Mouse (Mus musculus) kidney, adult 18-20 months (tissue): ENCODE results near the gene Ppm1h.

Experiments
- DNase-seq: peaks from one replicate; pipeline ENCODE4 v3.0.0; 2021

Ppm1h gene

DNA sequence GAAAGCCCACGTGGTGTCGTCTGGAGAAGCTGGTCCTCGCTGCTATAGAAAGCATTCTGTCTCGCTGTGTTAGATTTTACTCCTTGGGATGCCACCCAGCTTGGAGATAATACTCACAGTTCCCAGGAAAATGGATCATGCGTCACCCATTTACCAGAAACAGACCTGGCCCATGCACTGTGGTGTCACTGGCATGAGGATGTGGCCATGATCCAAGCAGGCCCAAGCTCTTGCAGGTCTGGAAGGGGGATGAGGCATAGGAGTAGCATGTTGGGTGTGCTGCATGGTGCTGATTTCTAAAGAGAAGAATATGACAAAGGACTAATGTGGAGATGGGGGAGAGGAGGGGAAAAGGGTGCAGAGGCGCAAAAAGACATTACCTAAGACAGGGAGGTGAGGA is 141.2 kb downstream of the Ppm1h start:
- DNase-seq, result no peak

DNA sequence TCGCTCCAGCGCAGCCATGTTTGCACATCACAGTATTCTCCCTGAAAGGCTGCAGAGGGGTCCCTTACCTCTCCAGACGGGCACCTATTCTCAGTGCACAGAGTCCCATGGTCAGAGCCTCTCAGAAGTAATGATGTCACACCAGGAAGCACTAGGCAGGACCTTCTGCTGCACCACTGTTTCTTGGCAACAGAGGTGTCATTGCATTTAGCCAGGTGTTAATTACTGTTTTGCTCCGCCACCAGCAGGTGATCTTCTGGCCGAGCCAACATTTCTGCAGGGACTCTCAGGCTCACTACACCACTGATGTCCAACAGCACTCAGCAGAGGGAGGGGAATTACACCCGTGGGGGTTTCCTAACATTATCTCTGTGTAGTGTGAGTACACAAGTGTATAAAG is 143.0 kb downstream of the Ppm1h start:
- no peak for DNase-seq

DNA sequence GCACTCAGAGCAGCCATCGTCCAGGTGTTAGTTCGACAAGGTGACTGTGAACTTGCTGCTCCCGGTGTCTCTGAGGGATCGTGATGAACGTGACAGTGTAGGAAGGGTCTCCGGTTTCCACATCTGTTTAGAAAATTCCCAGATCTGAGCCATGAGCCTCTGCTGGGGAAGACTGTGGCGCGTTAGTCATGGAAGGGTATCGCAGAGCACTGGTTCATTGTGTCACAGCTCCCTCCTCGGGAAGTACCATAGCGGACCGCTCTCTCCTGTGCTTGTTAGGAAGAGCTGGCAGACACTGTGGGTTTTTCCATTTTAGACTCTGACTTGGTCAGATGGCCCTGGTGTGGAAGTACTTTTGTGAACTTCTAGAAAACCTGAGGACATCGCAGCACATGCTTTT is 145.1 kb downstream of the Ppm1h start:
- DNase-seq, result no peak

DNA sequence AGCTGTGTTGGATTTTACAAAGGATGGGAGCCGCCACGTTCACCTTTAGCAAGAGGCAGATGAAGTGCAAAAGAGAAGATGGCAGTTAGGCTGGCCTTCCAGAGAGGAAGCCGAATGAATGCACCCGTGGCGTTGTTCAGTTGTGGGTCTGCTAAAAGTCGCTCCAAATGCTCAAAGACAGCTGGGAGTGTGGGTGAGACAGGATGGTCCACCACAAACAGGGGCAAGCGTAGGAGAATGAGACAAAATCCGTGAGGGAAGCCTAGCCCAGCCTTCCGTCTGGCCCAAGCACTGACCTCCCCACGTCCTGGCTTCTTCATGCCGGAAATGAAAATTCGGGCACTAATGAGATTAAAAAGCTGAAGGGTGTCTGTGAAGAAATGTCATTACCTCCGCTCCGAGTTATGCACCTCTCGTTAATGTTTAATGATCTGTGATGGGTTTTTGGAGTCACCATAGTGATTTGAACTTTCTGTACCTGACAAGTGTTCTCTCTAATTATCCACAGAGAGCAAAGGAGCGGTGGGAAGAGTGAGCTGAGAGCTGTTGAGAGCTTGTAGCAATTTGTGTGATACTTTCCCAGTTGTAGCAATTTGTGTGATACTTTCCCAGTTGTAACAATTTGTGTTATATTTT is 148.3 kb downstream of the Ppm1h start:
- DNase-seq, result no peak

DNA sequence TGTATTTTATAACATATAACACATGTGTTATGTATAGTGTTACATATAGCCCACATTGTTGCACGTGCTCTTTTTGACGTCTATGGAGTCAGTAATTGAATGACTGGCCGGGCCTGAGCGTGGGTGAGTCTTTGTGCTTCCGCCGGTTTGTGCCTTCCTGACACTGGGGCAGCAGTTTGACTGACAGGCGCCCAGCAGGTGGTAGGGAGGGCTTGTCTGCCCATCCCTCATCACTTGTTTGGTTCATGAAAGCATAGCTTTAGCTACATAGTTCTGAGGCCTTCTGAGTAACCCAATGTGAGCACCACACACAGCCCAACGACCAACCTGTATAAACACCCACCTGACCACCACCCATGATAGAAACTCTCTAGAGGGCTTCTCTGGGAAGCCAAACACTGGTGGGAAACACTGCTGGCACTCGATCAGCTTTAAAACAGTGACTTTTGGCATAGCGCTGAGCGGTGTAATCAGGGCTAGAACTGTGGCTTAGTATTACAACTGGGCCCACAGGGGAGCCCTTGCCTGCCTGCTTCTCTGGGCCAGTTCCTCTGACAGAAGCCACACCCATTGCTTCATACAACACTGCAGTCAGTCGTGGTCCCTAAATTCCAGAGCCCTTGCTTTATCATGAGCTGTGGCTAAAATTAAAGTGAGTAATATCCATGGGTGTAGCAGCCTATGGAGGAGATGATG is 149.3 kb downstream of the Ppm1h start:
- DNase-seq, result no peak

DNA sequence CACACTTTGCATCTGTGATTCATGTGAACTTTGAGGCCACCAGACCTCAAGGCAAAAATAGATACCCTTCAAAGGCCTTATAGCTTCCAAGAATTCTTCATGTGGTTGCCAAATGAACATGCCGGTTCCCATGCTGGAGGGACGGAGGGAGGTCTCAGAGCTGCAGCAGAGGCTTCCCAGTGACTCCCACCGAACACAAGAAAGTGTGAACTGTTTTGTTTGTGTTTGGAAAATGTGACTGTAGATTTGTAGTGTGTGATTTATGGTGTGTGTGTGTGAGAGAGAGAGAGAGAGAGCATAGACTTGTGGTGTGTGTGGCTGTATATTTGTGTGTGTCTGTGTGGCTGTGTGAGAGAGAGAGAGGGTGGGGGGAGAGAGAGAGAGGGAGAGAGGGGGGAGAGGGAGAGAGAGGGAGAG is 151.2 kb downstream of the Ppm1h start:
- no peak for DNase-seq

DNA sequence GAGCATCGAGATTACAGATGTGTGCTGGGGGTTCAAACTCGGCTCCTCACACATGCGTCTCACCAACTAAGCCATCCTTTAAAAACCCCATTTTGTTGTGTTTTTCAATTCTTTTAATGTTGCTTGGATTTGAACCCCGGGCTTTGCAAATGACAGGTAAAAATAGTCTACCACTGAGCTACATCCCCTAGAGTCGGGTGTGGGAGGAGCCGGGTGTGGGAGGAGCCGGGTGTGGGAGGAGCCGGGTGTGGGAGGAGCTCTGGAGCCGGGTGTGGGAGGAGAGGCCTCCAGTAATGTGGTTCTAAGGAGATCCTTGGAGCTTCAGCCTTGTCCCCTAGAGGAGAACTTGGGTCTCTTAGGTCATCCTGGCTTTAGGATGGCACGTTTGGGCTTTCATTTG is 152.1 kb downstream of the Ppm1h start:
- no peak for DNase-seq

DNA sequence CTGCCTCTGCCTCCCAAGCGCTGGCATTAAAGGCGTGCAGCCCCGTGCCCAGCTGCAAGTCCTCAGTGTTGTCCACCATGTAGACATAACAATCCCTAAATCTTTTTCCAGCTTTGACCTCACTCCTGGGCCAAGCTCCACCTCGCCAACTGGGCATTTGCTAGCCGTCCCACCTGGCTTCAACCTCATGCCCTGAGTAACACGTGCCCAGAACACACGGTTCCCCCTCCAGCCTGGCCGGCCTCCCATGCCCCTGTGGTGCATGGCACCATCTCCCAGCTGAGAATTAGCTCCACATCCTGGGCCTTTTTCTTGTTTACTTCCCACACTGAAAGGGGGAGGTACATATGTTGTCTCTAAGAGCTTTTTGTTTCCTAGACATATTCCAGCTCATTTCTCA is 163.5 kb downstream of the Ppm1h start:
- DNase-seq, result no peak

DNA sequence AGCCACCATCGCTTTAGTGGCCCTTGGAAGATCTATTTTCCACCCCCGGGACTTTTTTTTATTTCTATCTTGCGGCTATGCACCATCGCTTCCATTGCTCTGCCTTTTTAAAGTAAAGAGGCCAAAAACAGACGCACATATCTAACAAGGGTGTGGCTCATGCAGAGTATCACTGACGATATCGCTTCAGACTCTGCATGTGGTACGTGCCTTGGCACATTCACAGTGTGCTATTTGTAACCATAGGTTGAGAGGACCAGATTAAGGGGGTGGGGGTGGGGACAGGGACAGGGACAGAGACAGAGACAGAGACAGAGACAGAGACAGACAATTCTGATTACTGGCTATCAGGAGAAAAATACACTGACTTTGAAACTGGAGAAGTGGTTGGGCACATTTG is 164.4 kb downstream of the Ppm1h start:
- DNase-seq, result no peak

DNA sequence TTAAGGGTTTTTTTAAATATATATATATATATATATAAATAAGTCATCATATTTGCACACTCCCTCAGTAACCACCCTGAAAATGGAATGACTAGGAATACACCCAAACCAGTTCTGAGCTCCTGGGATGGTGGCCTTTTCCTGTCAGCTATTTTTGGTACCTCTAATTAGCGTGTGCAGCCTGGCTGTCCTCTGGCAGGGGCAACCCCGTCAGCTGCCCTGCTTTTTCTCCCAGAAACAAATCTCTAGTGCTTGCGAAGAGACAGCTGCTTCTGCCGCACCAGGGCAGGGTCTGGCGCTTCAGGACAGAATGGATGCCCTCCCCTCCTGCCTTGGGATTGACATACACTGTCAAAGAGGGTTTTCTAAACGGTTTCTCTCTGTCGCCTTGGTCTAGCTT is 166.9 kb downstream of the Ppm1h start:
- no peak for DNase-seq

DNA sequence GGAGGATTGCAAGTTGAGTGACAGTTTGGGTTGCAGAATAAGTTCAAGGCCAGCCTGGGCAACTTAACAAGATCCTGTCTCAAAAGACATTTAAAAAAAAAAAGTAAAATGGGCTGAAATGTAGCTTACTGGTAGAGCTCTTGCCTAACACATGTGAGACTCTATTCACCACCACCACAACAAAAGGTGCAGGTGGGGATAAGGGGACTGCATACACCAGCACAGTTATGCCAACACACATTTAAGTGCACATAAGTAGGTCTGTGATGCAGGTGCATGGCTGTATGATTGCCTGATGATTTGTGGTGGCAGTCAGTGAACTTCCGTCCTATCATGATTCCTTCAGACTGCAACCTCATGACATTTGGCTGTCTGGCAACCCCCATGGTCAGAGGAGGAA is 167.9 kb downstream of the Ppm1h start:
- no peak for DNase-seq

DNA sequence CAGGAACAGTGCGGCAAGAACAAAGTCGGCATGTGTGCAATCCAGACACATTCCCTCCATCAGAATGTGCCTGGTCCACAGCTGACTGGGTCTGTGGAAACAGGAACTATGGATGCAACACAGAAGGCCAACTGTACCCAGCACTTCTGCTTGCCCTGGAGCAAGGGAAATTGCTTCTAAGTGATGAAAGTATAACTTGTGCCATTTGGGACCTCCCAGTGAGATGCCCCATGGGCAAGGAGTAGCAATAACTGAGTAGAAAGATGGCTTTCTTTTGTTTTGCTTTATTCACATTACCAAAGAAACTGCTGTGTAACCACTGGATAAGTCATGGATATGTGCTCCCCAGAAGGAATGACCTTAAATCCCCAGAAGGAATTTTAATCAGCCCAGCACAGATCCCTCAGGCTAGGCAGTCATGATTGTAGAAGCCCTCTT is 169.5 kb downstream of the Ppm1h start:
- DNase-seq, result no peak

DNA sequence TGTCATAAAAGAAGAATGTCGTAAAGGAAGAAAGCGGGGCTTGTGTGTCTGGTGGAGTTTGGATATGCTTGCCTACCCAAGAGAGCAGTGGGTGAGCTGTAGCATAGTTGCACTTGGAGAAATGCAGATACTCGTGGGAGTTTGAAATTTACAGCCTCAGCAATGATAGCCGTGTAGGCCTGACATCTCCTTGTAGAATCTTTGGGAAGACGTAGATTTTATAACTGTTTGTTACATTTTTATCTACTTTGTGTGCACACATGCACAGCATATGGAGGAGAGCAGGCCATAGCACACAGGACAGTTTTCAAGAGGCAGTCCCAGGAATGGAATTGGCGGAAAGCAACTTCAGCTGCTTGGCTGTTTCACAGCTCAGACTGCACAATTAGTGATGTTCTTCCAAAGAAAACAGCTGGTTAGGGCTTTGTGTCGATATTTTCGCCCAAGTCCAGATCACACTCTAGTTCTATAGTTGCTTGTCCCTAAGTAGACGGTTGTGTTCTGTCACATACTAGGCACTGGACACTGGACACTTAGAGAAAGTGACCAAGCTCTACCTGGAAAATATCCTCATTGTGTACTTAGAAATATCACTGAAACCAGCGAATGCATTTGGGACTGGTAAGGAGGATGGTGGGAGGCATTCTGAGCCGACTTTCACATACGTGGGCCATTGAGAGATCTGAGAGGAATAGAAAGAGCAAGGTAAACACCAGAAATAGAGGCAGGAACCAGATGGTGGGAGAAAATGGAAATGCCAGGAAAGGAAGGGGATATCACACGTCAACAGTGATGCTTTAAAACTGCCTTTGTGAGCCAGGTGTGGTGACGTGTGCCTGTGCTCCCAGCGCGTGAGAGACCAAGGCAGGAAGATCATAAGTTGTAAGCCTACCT is 173.0 kb downstream of the Ppm1h start:
- DNase-seq, result no peak

DNA sequence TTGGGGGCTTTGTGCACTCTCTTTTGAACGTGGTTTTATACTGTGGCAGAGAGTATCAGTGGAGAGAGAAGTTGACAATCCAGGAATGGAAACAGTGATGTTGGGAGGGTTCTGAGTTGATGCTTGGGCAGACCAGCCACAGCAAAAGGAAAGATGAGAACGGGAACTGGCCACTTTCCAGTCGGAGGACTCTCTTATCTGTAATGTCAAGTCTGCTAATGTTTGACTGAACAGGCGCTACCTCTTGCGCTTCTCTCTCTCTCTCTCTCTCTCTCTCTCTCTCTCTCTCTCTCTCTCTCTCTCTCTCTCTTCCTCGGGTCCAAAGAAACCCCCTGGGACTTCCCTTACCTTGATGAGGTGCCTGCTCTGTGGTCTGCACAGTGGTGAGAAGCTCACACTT is 176.0 kb downstream of the Ppm1h start:
- DNase-seq, result no peak

DNA sequence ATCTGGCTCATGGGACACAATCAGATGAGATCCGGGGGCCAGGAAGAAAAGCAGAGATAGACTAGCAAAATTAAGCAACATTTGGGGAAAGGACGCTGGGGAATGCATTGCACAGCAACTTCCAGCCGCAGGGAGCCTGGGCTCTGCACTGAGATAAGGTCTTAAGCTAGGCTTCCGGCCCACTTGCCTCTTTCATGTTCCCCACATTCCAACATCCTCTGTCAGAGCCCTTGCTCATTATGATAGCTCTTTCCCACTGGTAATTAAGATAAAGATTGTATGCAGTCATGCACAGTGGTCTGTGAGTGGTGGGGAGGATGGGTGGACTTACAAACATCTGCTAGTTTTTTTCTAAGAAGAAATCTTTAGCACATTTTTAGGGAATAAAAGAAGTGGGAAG is 176.6 kb downstream of the Ppm1h start:
- DNase-seq, result no peak

DNA sequence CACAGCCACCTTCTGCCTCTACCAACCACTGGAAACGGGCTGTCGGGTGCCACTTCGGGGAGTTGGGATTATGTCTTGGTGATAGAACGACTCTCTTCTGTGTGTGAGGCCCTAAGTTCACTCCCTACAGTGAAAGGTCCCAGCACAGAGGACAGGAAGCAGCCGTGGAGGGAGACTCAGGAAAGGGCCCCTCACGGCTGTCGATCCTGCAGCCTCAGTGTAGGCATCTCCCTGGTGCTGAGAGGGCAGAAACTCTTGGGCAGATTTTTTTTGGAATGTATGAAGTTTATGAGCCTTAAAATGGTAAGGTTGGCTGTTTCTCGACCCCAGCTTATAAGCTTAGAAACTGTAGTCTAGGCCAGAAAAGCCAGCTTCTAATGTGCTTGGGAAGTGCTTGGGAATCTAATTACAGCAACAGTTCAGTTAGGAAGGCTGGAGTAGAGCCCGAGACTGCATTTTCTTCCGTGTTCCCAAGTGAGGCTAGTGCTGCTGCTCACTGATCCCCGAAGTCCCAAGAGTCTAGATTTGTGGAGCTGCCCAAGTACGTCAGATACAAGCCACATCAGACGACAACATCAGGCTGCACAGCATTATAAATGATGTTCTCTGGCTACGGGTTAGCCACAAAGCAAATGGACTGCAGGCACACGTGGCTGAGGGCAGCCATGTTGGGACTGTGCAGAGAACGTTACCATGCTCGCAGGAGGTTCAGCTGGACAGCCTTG is 177.6 kb downstream of the Ppm1h start:
- DNase-seq, result peak; percentile 29

DNA sequence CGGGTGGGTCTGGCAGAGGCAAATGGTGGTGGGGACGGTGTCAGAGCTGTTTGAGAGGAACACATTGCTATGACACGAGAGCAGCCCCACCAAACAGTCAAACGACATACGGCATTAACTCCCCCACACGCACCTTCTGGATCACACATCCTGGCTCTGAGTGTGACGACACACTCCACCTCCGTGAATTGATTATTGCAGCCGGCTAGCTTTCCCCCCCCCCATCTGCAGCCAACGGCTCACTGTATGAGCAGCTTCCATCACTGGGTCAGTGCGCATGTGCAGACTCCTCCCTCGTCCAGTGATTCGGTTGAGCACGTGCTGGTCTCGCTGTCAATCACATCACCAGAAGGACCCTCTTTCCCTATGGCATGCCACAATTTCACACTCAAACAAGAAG is 178.6 kb downstream of the Ppm1h start:
- no peak for DNase-seq

DNA sequence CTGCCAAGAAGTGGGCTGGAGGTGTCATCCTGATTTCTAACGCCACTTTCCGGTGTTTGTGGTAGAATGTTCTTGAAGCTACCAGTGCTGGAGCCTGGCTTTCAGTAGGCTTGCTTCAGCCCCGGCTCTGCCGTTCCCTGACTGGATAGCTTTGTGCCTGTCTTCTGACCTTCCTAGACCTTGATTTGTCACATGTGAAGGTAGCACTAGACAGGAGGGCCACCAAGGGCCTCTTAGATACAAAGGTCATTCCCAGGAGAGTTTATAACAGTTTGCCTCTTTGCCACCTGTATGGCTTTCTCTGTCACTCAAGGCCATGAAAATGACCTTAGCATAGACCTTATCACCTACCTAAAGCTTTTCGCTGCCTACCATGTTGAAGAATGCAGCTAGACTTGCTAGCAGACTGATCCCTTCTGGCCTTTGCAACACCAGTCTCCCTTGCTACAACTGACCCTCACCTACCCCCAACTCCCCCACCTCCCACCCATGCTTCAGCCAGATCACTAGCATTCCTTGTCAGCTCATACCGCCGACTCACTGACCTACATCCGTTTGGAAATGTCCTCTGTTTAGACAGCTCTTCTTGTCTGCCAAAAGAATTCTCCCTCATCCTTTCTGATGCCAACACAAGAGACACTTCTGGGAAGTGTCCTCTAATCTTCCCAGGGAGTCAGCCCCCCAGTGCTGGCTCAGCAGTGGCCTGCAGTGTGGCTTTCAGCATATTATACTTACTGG is 180.5 kb downstream of the Ppm1h start:
- no peak for DNase-seq

DNA sequence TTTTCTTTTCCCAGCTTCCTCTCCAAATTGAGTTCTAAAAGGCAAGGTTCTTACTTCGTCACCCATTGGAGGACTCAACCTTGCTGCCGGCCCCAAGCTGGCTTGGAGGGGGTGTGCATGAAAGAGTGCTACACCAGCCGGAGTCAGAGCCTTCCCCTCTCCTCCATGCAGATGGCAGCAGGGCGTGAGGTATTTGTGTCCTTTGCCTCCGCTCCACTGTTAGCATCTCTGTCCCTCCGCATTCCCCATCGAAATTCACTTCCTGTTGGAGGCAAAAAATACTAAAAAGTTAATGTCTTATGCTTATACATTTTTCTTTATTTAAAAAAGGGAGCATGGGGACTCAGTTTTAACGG is 181.1 kb downstream of the Ppm1h start:
- DNase-seq, result no peak

DNA sequence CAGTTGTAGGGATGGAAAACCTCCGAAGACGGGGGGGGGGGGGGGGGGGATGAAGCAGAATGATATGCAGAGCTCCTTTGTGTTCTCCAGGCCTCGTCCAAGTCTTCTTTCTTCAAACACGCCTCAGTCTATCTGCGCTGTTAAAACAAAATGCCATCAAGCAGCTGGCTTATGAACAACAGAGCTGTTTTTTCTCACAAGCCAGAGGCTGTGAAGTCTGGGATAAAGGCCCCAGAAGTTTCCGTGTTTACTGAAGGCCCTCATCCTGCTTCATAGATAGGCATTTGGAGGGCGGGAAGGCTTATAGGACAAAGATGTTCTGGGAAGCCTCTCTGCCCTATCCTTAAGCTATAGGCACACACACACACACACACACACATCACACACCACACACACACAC is 181.5 kb downstream of the Ppm1h start:
- no peak for DNase-seq

DNA sequence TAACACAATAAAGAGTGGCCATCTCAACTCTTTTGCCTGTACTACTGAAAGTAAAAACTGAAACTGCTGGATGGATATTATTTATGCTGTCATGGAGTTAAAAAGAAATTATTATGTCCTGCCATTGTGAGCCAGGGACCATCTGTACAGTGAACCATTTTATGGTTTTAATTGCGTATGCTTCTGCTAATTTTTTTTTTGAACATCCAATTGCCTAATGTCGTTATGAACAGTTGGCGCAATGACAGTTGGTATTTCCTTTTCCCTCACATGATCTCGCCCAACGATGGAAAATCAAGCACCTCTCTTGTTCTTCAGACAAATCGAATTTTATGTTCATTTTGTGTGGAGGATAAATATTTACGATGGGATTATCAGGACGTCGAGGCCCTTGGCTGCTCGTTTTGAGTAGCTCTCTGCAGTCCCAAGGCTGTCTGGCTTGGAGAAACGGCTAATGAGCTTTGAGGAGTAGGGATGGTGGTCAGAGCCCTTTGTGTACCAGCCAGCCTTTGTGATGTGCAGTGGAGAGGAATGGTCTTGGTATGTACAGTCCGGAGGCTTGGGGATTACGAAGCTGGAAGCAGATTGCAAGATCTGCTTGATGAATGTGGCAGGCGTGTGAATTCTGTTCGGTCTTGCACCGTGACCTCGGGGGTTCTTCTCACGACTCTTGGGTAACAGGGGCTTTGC is 183.3 kb downstream of the Ppm1h start:
- no peak for DNase-seq
